In genomic region chr19:5801432-5801964, GRCm38 (mm10) we compare ENCODE assay signal across 8 mouse cellular contexts. TPM values are rescaled to one million over a fixed set of nuclear protein-coding genes. Genes with fewer than 3 reads are reported as not detected.
DNase-seq lines count a peak whose midpoint lies in the region; ATAC-seq and TF ChIP-seq lines count a peak whose summit lies in the region.

No protein-coding gene starts in this region.

- H3K36me3 ChIP-seq in hindbrain, postnatal 0 days (ENCODE audit: insufficient read depth, low read length), result peaks cover 17% of the 10 kb centered on the region; the same call in 1 of the 2 replicates
- H3K36me3 ChIP-seq in neural tube, embryonic 12.5 days, result peaks cover 23% of the 10 kb centered on the region

- peaks cover 12% of the 10 kb centered on the region for H3K4me1 ChIP-seq in brown adipose tissue, adult 24 weeks (ENCODE audit: control insufficient read depth, insufficient read depth, insufficient read length, low read length)
- peaks cover 10% of the 10 kb centered on the region for H3K4me1 ChIP-seq in hindbrain, postnatal 0 days (ENCODE audit: insufficient read depth, low read length)
- peaks cover 37% of the 10 kb centered on the region for H3K4me1 ChIP-seq in neural tube, embryonic 12.5 days

- H3K9ac ChIP-seq in hindbrain, postnatal 0 days (replicated peaks; ENCODE audit: low read length), result peak overlapping the region; percentile 88
- peak overlapping the region; percentile 99 for H3K9ac ChIP-seq in neural tube, embryonic 12.5 days

- peak overlapping the region; percentile 98 for H3K4me2 ChIP-seq in hindbrain, postnatal 0 days (ENCODE audit: low read depth, low read length)
- H3K4me2 ChIP-seq in neural tube, embryonic 12.5 days (replicated peaks), result peak overlapping the region; percentile 97

- H3K27ac ChIP-seq in layer of hippocampus, adult 2 months, result peak overlapping the region; percentile 100
- peak overlapping the region; percentile 80 for H3K27ac ChIP-seq in brown adipose tissue, adult 24 weeks (replicated peaks; ENCODE audit: low read depth, low read length)
- peak overlapping the region; percentile 100 for H3K27ac ChIP-seq in hindbrain, postnatal 0 days
- H3K27ac ChIP-seq in neural tube, embryonic 12.5 days, result peak overlapping the region; percentile 74

- no peak for DNase-seq in layer of hippocampus, adult 2 months (ENCODE audit: low spot score in 2 of 2)
- DNase-seq in layer of hippocampus, adult 9-10 months (ENCODE audit: low spot score), result no peak
- no peak for DNase-seq in hindbrain, postnatal 0 days (ENCODE audit: low spot score)
- DNase-seq in left cerebral cortex, adult 9 months (ENCODE audit: low spot score in 2 of 2), result no peak
- DNase-seq in testis, postnatal 10 days (ENCODE audit: low spot score), result no peak
- DNase-seq in cerebellum, postnatal 14 days, result no peak

- no peaks in the 10 kb centered on the region for H3K9me3 ChIP-seq in hindbrain, postnatal 0 days (ENCODE audit: low read length)
- H3K9me3 ChIP-seq in neural tube, embryonic 12.5 days, result no peaks in the 10 kb centered on the region

- ATAC-seq in hindbrain, postnatal 0 days, result no peak
- no peak for ATAC-seq in neural tube, embryonic 12.5 days (ENCODE audit: low FRiP score, low read depth)

- H3K27me3 ChIP-seq in hindbrain, postnatal 0 days (ENCODE audit: insufficient read depth, low read length), result no peaks in the 10 kb centered on the region
- H3K27me3 ChIP-seq in neural tube, embryonic 12.5 days (replicated peaks), result no peaks in the 10 kb centered on the region

- WGBS in hindbrain, postnatal 0 days, result 1% methylated on average over 3 of the region's 3 CpGs
- WGBS in neural tube, embryonic 12.5 days, result 10% methylated on average over 3 of the region's 3 CpGs

- H3K4me3 ChIP-seq in layer of hippocampus, adult 2 months, result peak overlapping the region; percentile 97
- peak overlapping the region; percentile 95 for H3K4me3 ChIP-seq in brown adipose tissue, adult 24 weeks (ENCODE audit: insufficient read depth, low read depth, low read length)
- H3K4me3 ChIP-seq in hindbrain, postnatal 0 days (ENCODE audit: low read length), result peak overlapping the region; percentile 77
- peak overlapping the region; percentile 92 for H3K4me3 ChIP-seq in neural tube, embryonic 12.5 days

- TF ChIP-seq CTCF in layer of hippocampus, adult 2 months (conservative IDR thresholded peaks at IDR 0.05), result no peak
- no peak for TF ChIP-seq CTCF in hindbrain, postnatal 0 days (IDR thresholded peaks at IDR 0.05; ENCODE audit: low read depth)

RNA-seq across cellular contexts. Expression of gene Scyl1, which starts 30.3 kb away (rescaled TPM):
- 10 to 100 TPM; 74.1 to 80.9 TPM for total RNA-seq in layer of hippocampus, adult 2 months (2021)
- 49.2 and 54.3 TPM in 2 replicates for polyA plus RNA-seq in brown adipose tissue, adult 24 weeks (2012; ENCODE audit: insufficient read depth, insufficient read length, missing spikeins)
- 84.1 and 96.6 TPM in 2 replicates for total RNA-seq in hindbrain, postnatal 0 days (2014; rRNA removed)
- 73.3 and 76.2 TPM in 2 replicates for polyA plus RNA-seq in hindbrain, postnatal 0 days (2015; fragmentation: Nextera tagmentation; extraction: Ambion mirVana)
- 66.1 and 70.4 TPM in 2 replicates for polyA plus RNA-seq in neural tube, embryonic 12.5 days (2016; fragmentation: Nextera tagmentation; extraction: Ambion mirVana)
